Mouse (Mus musculus) liver, postnatal 0 days (tissue): ENCODE measurements around the gene Lgi1. TPM values are rescaled to one million over a fixed set of nuclear protein-coding genes. Genes with fewer than 3 reads are reported as not detected.

Source experiments
- ATAC-seq: fragments of 200-750 bp; cut with Nextera tagmentation; 2 replicates; pipeline ENCODE4 v1.8.0; 2017; ENCODE audit warnings: mild to moderate bottlenecking, moderate library complexity
- DNase-seq: peaks from one replicate; pipeline ENCODE4 v3.0.0-alpha.2; 2016
- H3K27ac ChIP-seq: fragments of 300-500 bp; sonication (generic); 2 replicates; pipeline ENCODE4 v1.5.1; 2014; ENCODE audit warnings: antibody characterized with exemption, moderate library complexity, mild to moderate bottlenecking, low read depth
- H3K27me3 ChIP-seq: fragments of 300-500 bp; sonication (generic); 2 replicates; pipeline ENCODE4 v1.6.1; 2014; ENCODE audit warnings: low read length, control low read depth, mixed read lengths; ENCODE audit not compliant: insufficient read depth
- H3K36me3 ChIP-seq: fragments of 300-500 bp; sonication (generic); replicated peaks from 2 replicates; pipeline ENCODE4 v1.6.1; 2014; ENCODE audit warnings: mild to moderate bottlenecking, control low read depth, low read length, moderate library complexity, mixed read lengths; ENCODE audit not compliant: insufficient read depth
- H3K4me1 ChIP-seq: fragments of 300-500 bp; sonication (generic); 2 replicates; pipeline ENCODE4 v1.6.1; 2014; ENCODE audit warnings: antibody characterized with exemption, mild to moderate bottlenecking, control low read depth; ENCODE audit not compliant: insufficient read depth
- H3K4me2 ChIP-seq: fragments of 300-500 bp; sonication (generic); 2 replicates; pipeline ENCODE4 v1.6.1; 2014; ENCODE audit warnings: low read depth, mild to moderate bottlenecking, low read length, moderate library complexity, mixed read lengths
- H3K4me3 ChIP-seq: fragments of 300-500 bp; sonication (generic); 2 replicates; pipeline ENCODE4 v1.5.1; 2014; ENCODE audit warnings: low read depth, low read length
- H3K9ac ChIP-seq: fragments of 300-500 bp; sonication (generic); replicated peaks from 2 replicates; pipeline ENCODE4 v1.6.1; 2014; ENCODE audit warnings: mild to moderate bottlenecking, moderate library complexity
- H3K9me3 ChIP-seq: fragments of 300-500 bp; sonication (generic); 2 replicates; pipeline ENCODE4 v1.6.1; 2016; ENCODE audit warnings: mild to moderate bottlenecking, control low read depth, low read length, mixed read lengths
- CTCF ChIP-seq: sonication (generic); IDR thresholded peaks from 2 replicates; pipeline ENCODE4 v1.5.1; 2016; ENCODE audit warnings: antibody characterized with exemption, low read depth
- EP300 ChIP-seq: IDR thresholded peaks from 2 replicates; pipeline ENCODE4 v1.6.1; 2016; ENCODE audit warnings: antibody characterized with exemption, low read depth, mild to moderate bottlenecking
- WGBS: fragments of 180-500 bp; shearing (Covaris S2); extraction: QIAGEN DNeasy Blood & Tissue Kit; methylation state at CpG from one replicate; pipeline ENCODE4 v1.1.7; 2014; ENCODE audit not compliant: insufficient replicate concordance; 5-methylcytosine and 5-hydroxymethylcytosine counted together
- polyA plus RNA-seq: library from polyadenylated mRNA; unstranded; fragments of >200 nt; fragmentation: Nextera tagmentation; extraction: Ambion mirVana; gene quantifications from 2 replicates; pipeline ENCODE4 v1.2.1, GENCODE M21; 2015

The Lgi1 gene
- polyA plus RNA-seq, 1 experiment from 2014 or later, result not detected

DNA sequence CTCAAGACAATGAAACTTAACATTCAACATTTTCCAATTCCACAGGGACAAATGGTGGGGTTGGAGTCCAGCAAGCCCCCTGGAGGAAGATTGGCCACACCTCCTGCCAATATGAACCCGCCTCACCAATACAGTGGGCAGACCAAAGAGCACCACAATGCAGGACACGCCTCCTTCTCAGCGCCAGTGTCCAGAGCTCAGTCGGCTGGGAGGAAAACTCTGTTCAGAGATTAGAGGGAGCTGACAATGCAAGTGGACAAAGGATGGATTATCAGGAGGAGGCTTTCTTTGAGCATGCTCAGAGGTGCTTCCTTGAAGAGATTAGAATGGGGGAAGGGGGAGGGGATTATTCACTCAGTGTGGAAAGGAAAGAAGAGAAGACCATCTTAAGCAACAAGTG, 62.7 kb downstream of the Lgi1 start:
- 56% methylated on average over 4 of the region's 4 CpGs for WGBS
- Histone ChIP-seq H3K4me1 (no peaks in the 10 kb centered on the region), H3K9ac (no peak overlapping the region), H3K4me2 (no peak overlapping the region), H3K9me3 (no peaks in the 10 kb centered on the region), H3K27ac (no peak overlapping the region), H3K4me3 (no peak overlapping the region), H3K36me3 (no peaks in the 10 kb centered on the region), H3K27me3 (no peaks in the 10 kb centered on the region)
- TF ChIP-seq EP300 (no peak), CTCF (no peak)
- ATAC-seq (no peak), DNase-seq (no peak)

DNA sequence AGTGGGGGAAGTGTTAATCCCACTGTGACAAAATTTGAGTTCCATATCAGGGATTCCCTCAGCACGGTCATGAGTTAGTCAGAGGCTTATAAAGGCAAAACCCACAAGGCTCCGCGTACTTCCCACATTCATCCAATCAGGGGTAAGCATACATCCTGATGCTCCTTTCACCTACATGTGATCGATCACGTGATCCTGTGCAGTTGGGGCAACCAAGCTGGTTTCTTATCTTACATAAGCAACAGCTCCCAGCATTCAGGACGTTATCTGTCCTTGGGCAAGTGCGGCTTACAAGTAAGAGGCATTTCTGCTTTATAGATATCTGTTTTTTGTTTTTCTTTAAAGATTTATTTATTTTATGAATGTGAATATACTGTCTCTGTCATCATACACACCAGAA, 63.7 kb downstream of the Lgi1 start:
- no peak overlapping the region for H3K27ac ChIP-seq
- no peak overlapping the region for H3K9ac ChIP-seq
- no peak overlapping the region for H3K4me2 ChIP-seq
- H3K27me3 ChIP-seq, result no peaks in the 10 kb centered on the region
- H3K9me3 ChIP-seq, result no peaks in the 10 kb centered on the region
- no peaks in the 10 kb centered on the region for H3K4me1 ChIP-seq
- DNase-seq (no peak), ATAC-seq (no peak)
- 68% methylated on average over 7 of the region's 7 CpGs for WGBS
- H3K4me3 ChIP-seq, result no peak overlapping the region
- TF ChIP-seq EP300, result no peak
- no peak for TF ChIP-seq CTCF
- H3K36me3 ChIP-seq, result no peaks in the 10 kb centered on the region

DNA sequence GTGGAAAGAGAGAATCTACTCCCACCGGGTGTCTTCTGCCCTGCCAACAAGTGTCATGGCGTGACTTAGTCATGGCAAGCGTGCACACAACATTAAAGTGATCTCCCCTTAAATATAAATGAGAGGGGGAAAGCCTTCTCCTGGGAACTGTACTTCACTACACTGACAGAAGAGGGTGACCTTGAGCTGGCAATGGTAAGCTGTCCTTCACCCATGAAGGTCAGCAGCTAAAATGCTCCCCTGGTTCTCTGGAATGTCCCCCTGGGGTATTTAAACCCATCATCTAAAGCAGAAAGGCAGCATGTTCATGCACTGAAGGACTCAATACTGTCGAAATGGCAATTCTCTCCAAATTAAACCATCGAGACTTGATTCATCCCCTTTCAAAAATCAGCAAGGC, 64.9 kb downstream of the Lgi1 start:
- H3K27ac ChIP-seq, result no peak overlapping the region
- WGBS, result 77% methylated on average over 5 of the region's 5 CpGs
- TF ChIP-seq CTCF (peak; percentile 39), EP300 (no peak)

GRCm38 (mm10) chr19:38331072-38331471, 66.7 kb downstream of the Lgi1 start:
- Histone ChIP-seq H3K36me3 (no peaks in the 10 kb centered on the region), H3K4me3 (no peak overlapping the region), H3K4me2 (no peak overlapping the region), H3K27ac (no peak overlapping the region), H3K9ac (no peak overlapping the region), H3K27me3 (no peaks in the 10 kb centered on the region), H3K9me3 (no peaks in the 10 kb centered on the region), H3K4me1 (no peaks in the 10 kb centered on the region)
- 63% methylated on average over 1 of the region's 1 CpGs for WGBS
- no peak for DNase-seq
- TF ChIP-seq EP300 (no peak), CTCF (no peak)
- ATAC-seq, result no peak

More for the DNA sequence above, 64.9 kb downstream of the Lgi1 start:
- no peak overlapping the region for H3K9ac ChIP-seq
- no peak for DNase-seq
- no peak overlapping the region for H3K4me3 ChIP-seq
- no peak for ATAC-seq
- H3K36me3 ChIP-seq, result no peaks in the 10 kb centered on the region
- no peaks in the 10 kb centered on the region for H3K27me3 ChIP-seq
- H3K4me1 ChIP-seq, result no peaks in the 10 kb centered on the region
- no peaks in the 10 kb centered on the region for H3K9me3 ChIP-seq
- H3K4me2 ChIP-seq, result no peak overlapping the region

DNA sequence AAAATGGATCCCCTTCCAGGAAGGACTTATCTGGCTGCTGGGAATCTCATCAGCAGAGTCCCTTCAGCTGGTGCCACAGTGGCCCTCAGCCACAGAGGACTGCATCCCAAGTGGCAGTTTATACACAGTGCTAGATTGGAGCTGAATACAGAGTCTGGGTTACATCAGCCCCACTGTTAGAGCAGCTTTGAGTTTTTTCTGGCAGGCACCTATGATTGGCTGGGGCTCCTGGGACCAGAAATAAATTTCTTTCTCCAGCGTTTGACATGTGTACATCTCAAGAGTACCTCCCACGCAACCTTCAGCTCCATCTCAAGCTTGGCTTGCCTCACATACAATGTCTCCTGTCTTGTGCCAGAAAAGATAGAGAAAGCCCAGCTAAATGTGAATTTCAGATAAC, 67.9 kb downstream of the Lgi1 start:
- ATAC-seq (no peak), DNase-seq (no peak)
- H3K27me3 ChIP-seq, result no peaks in the 10 kb centered on the region
- TF ChIP-seq EP300 (no peak), CTCF (no peak)
- WGBS, result 78% methylated on average over 2 of the region's 2 CpGs
- no peak overlapping the region for H3K4me2 ChIP-seq
- H3K9ac ChIP-seq, result no peak overlapping the region
- no peaks in the 10 kb centered on the region for H3K4me1 ChIP-seq
- no peaks in the 10 kb centered on the region for H3K36me3 ChIP-seq
- H3K27ac ChIP-seq, result no peak overlapping the region
- H3K4me3 ChIP-seq, result no peak overlapping the region
- H3K9me3 ChIP-seq, result no peaks in the 10 kb centered on the region

- 58% methylated on average over 3 of the region's 3 CpGs for WGBS
- no peak overlapping the region for H3K27ac ChIP-seq
- no peak overlapping the region for H3K9ac ChIP-seq
- no peaks in the 10 kb centered on the region for H3K27me3 ChIP-seq
- H3K4me1 ChIP-seq, result no peaks in the 10 kb centered on the region
- TF ChIP-seq EP300, result no peak
- no peak for TF ChIP-seq CTCF
- DNase-seq (no peak), ATAC-seq (no peak)
- H3K36me3 ChIP-seq, result no peaks in the 10 kb centered on the region
- no peak overlapping the region for H3K4me2 ChIP-seq
- no peaks in the 10 kb centered on the region for H3K9me3 ChIP-seq
- H3K4me3 ChIP-seq, result no peak overlapping the region
Observed at GRCm38 (mm10) chr19:38332820-38333219, 68.5 kb downstream of the Lgi1 start.

GRCm38 (mm10) chr19:38336553-38336952, 72.2 kb downstream of the Lgi1 start:
- ATAC-seq (no peak), DNase-seq (no peak)
- TF ChIP-seq CTCF, result no peak
- TF ChIP-seq EP300, result no peak
- Histone ChIP-seq H3K27ac (no peak overlapping the region), H3K4me2 (no peak overlapping the region), H3K27me3 (no peaks in the 10 kb centered on the region), H3K36me3 (no peaks in the 10 kb centered on the region), H3K4me3 (no peak overlapping the region), H3K9ac (no peak overlapping the region), H3K9me3 (no peaks in the 10 kb centered on the region), H3K4me1 (0 out of 2 replicates have a peak, but pooled peaks cover 3% of the 10 kb centered on the region)
- 75% methylated on average over 3 of the region's 3 CpGs for WGBS
